Mouse (Mus musculus) forebrain, embryonic 15.5 days (tissue): ENCODE data around the gene Bcap29. TPM values are rescaled to one million over a fixed set of nuclear protein-coding genes. Genes with fewer than 3 reads are reported as not detected.
A peak's percentile ranks its signal among the peaks of the same experiment; 100 is the strongest.
"Not testable (repeated sequence)": the region's sequence is repeated elsewhere in the genome, so short reads cannot be mapped to it uniquely, and the experiment has no call there.

ENCODE experiments used
- ATAC-seq: fragments of 200-750 bp; cut with Nextera tagmentation; replicated peaks from 2 replicates; pipeline ENCODE4 v1.8.0; 2017; ENCODE audit warnings: mild to moderate bottlenecking, moderate TSS enrichment, moderate library complexity
- H3K27ac ChIP-seq: fragments of 300-500 bp; sonication (generic); replicated peaks from 2 replicates; pipeline ENCODE4 v1.5.1; 2015; ENCODE audit warnings: mild to moderate bottlenecking, inconsistent platforms
- H3K27me3 ChIP-seq: fragments of 300-500 bp; sonication (generic); 2 replicates; pipeline ENCODE4 v1.6.1; 2015; ENCODE audit warnings: inconsistent platforms
- H3K36me3 ChIP-seq: fragments of 300-500 bp; sonication (generic); 2 replicates; pipeline ENCODE4 v1.6.1; 2015; ENCODE audit warnings: mild to moderate bottlenecking, inconsistent platforms
- H3K4me1 ChIP-seq: fragments of 300-500 bp; sonication (generic); 2 replicates; pipeline ENCODE4 v1.6.1; 2015; ENCODE audit warnings: inconsistent platforms
- H3K4me2 ChIP-seq: fragments of 300-500 bp; sonication (generic); replicated peaks from 2 replicates; pipeline ENCODE4 v1.6.1; 2015; ENCODE audit warnings: mild to moderate bottlenecking, inconsistent platforms
- H3K4me3 ChIP-seq: fragments of 300-500 bp; sonication (generic); 2 replicates; pipeline ENCODE4 v1.5.1; 2015; ENCODE audit warnings: mild to moderate bottlenecking, inconsistent platforms
- H3K9ac ChIP-seq: fragments of 300-500 bp; sonication (generic); replicated peaks from 2 replicates; pipeline ENCODE4 v1.6.1; 2015; ENCODE audit warnings: mild to moderate bottlenecking, inconsistent platforms
- H3K9me3 ChIP-seq: fragments of 300-500 bp; sonication (generic); 2 replicates; pipeline ENCODE4 v1.6.1; 2016; ENCODE audit warnings: inconsistent platforms
- WGBS: fragments of 180-500 bp; shearing (Covaris S2); methylation state at CpG from one replicate; pipeline ENCODE4 v1.1.7; 2015; ENCODE audit warnings: mixed read lengths; 5-methylcytosine and 5-hydroxymethylcytosine counted together
- polyA plus RNA-seq: library from polyadenylated mRNA; unstranded; fragments of >200 nt; fragmentation: Nextera tagmentation; extraction: Ambion mirVana; gene quantifications from 2 replicates; pipeline ENCODE4 v1.2.1, GENCODE M21; 2015

Gene Bcap29
- 27.3 and 27.6 TPM in 2 replicates for polyA plus RNA-seq

- no peaks in the 10 kb centered on the region for H3K9me3 ChIP-seq
- H3K4me2 ChIP-seq: peak within 1 kb of the TSS; percentile 85
- peaks cover 17% of the 10 kb centered on the region for H3K4me1 ChIP-seq
- peak; percentile 89 for ATAC-seq
- H3K27me3 ChIP-seq: no peaks in the 10 kb centered on the region
- H3K27ac ChIP-seq: peak within 1 kb of the TSS; percentile 68
- 2% methylated on average over 67 of the region's 73 CpGs for WGBS
- peak within 1 kb of the TSS; percentile 87 for H3K9ac ChIP-seq
- H3K36me3 ChIP-seq: no peaks in the 10 kb centered on the region
- peak within 1 kb of the TSS; percentile 72 for H3K4me3 ChIP-seq
Measured at GRCm38 (mm10) chr12:31634343-31635239, at the start of gene Bcap29. Gene Bcap29, minus strand, starts transcription at chr12:31634658.

GRCm38 (mm10) chr12:31667187-31667586 lies 32.7 kb upstream of the Bcap29 start:
- no peak overlapping the region for H3K4me2 ChIP-seq
- H3K27me3 ChIP-seq: no peaks in the 10 kb centered on the region
- no peak overlapping the region for H3K27ac ChIP-seq
- H3K4me3 ChIP-seq: no peak overlapping the region
- H3K36me3 ChIP-seq: peaks cover 21% of the 10 kb centered on the region
- WGBS: 68% methylated on average over 3 of the region's 3 CpGs
- ATAC-seq: no peak
- H3K9ac ChIP-seq: no peak overlapping the region
- no peaks in the 10 kb centered on the region for H3K4me1 ChIP-seq
- H3K9me3 ChIP-seq: no peaks in the 10 kb centered on the region

DNA sequence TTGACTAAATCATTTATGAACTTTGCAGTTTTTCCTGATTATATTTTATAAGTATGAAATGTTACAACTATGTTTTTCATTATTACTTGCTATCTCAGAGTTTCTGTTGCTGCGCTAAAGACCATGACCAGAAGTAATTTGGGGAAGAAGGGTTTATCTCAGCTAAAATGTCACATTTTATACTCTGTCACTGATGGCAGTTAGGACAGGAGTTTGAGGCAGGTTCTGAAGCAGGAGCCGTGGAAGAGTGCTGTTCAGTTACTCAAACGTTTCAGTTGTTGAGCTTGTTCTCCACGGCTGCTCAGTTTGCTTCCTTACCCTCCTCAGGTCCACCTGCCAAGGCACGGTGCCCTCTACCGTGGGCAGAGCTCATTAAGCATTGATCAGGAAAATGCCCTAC lies 31.5 kb upstream of the Bcap29 start:
- Histone ChIP-seq H3K9me3 (no peaks in the 10 kb centered on the region), H3K4me2 (no peak overlapping the region), H3K27me3 (no peaks in the 10 kb centered on the region), H3K9ac (no peak overlapping the region), H3K4me1 (no peaks in the 10 kb centered on the region), H3K4me3 (no peak overlapping the region), H3K36me3 (peaks cover 24% of the 10 kb centered on the region), H3K27ac (no peak overlapping the region)
- 71% methylated on average over 6 of the region's 6 CpGs for WGBS
- no peak for ATAC-seq

- Histone ChIP-seq H3K27me3 (no peaks in the 10 kb centered on the region), H3K9ac (no peak overlapping the region), H3K4me2 (no peak overlapping the region), H3K36me3 (no peaks in the 10 kb centered on the region), H3K27ac (no peak overlapping the region), H3K9me3 (no peaks in the 10 kb centered on the region), H3K4me3 (no peak overlapping the region), H3K4me1 (peaks cover 12% of the 10 kb centered on the region)
- WGBS: 98% methylated on average over 2 of the region's 2 CpGs
- no peak for ATAC-seq
Measured at GRCm38 (mm10) chr12:31656841-31657240, 22.4 kb upstream of the Bcap29 start.

DNA sequence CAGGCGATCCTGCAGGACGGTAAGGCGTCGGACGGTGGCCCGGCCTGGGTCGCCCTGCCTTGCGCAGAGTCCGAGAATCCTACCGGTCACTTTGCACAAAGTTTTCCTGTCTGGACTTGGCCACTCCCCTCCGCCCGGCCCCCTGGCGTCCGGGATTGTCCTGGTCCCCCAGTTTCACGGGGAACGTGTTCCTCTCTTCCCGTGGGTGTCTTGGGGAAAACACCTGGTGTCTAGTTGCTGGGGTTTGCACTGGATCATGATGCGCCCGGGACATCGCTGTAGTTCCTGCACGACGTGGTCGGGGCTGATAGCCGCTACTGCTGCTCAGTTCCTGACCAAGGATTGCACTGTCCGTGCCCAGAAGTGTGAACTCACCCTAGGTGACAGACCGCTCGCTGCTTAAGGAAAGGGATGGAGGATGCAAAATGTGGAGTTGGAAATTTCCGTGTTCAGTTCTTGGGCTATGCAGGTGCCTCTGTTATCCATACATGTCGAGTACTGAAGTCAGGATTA lies 20.6 kb upstream of the Bcap29 start:
- Histone ChIP-seq H3K27ac (peak overlapping the region; percentile 84), H3K4me3 (peak overlapping the region; percentile 82), H3K9ac (peak overlapping the region; percentile 69), H3K4me1 (peaks cover 12% of the 10 kb centered on the region), H3K36me3 (no peaks in the 10 kb centered on the region), H3K27me3 (no peaks in the 10 kb centered on the region), H3K9me3 (no peaks in the 10 kb centered on the region), H3K4me2 (peak overlapping the region; percentile 70)
- under 1% methylated on average over 29 of the region's 29 CpGs for WGBS
- no peak; the same call in 1 of the 2 replicates for ATAC-seq

DNA sequence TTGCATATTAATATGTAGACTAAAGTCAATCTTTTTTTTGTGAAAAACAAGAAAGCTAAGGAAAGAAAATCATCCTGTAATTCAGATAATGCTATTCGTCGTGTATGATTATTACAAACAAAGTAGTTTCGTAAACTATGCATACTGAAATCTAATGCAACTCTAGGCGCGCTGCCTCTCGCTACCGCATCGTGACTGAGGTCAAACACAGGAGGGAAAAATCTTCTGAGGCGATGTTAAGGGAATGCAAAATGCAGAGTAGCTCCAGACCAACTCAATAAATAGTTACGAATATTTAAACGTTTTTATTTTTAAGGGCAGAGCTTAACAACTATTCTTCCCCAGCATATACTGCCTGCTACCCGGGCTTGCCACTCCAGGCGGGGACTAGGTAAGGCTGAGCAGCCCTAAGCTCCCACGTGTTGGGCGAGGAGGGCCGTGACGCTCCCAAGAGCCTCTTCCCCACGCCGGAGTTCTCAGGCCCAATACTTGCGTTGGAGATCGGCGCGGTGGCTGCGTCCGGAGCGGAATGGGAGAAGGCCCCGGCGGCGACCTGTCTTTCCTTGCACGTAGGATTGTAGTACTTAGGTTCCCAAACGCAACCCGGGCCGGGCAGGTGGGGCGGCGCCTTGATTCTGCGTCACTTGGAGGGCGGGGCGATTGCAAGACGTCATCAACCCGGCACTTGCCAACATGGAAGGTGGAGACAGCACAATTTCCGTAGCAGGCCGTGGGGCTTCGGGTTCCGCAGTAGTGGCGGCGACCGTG lies 19.9 kb upstream of the Bcap29 start, which contains the start of the genes Dus4l and Cog5:
Dus4l (minus strand) TSS at position 630 of the 768 bp plus-strand sequence.
Cog5 (plus strand) TSS at position 673 of the 768 bp plus-strand sequence.
- peak; percentile 97 for ATAC-seq
- under 1% methylated on average over 47 of the region's 47 CpGs for WGBS
- peak within 1 kb of the TSS; percentile 69 for H3K9ac ChIP-seq

DNA sequence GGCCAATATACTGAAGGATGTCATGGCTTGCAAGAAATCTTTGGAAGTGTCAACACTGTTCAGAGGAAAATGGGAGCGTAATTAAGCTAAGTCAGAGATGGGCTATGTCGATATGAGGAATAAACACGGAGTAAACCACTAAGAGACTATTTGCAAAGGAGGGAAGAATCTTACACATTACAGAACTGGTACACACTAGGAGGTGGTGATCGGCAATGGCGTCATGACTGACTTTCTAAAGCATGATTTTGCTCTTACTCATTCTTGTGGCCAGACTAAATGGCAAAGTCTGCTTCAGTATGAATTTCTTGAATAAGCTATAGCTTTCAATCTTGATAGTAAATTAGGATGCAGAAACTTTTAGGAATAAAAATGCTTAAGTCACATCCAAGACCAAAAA lies 19.2 kb upstream of the Bcap29 start:
- Histone ChIP-seq H3K9me3 (no peaks in the 10 kb centered on the region), H3K4me3 (peak overlapping the region; percentile 82; the same call in 1 of the 2 replicates), H3K4me2 (peak overlapping the region; percentile 59; the same call in 1 of the 2 replicates), H3K36me3 (no peaks in the 10 kb centered on the region), H3K4me1 (peaks cover 12% of the 10 kb centered on the region), H3K27ac (no peak overlapping the region), H3K9ac (no peak overlapping the region), H3K27me3 (no peaks in the 10 kb centered on the region)
- no peak for ATAC-seq
- WGBS: 78% methylated on average over 5 of the region's 5 CpGs

More for the DNA sequence above, 19.9 kb upstream of the Bcap29 start, which contains the start of the genes Dus4l and Cog5:
- Histone ChIP-seq H3K36me3 (no peaks in the 10 kb centered on the region), H3K27me3 (no peaks in the 10 kb centered on the region), H3K4me2 (peak within 1 kb of the TSS; percentile 70), H3K4me1 (peaks cover 12% of the 10 kb centered on the region), H3K9me3 (no peaks in the 10 kb centered on the region), H3K27ac (peak within 1 kb of the TSS; percentile 84), H3K4me3 (peak within 1 kb of the TSS; percentile 82)

- Histone ChIP-seq H3K27ac (no peak overlapping the region), H3K27me3 (no peaks in the 10 kb centered on the region), H3K4me1 (peaks cover 17% of the 10 kb centered on the region), H3K36me3 (no peaks in the 10 kb centered on the region), H3K4me2 (peak overlapping the region; percentile 85), H3K9ac (no peak overlapping the region), H3K4me3 (no peak overlapping the region), H3K9me3 (no peaks in the 10 kb centered on the region)
- no peak for ATAC-seq
- WGBS: 78% methylated on average over 3 of the region's 3 CpGs
Measured at GRCm38 (mm10) chr12:31635240-31635607, 766 bp upstream of the Bcap29 start.

GRCm38 (mm10) chr12:31633970-31634342 lies 502 bp downstream of the Bcap29 start:
- peak; percentile 56 for ATAC-seq
- peak overlapping the region; percentile 72 for H3K4me3 ChIP-seq
- peak overlapping the region; percentile 85 for H3K4me2 ChIP-seq
- no peaks in the 10 kb centered on the region for H3K27me3 ChIP-seq
- H3K27ac ChIP-seq: peak overlapping the region; percentile 68
- no peaks in the 10 kb centered on the region for H3K9me3 ChIP-seq
- H3K36me3 ChIP-seq: no peaks in the 10 kb centered on the region
- 7% methylated on average over 13 of the region's 13 CpGs for WGBS
- peak overlapping the region; percentile 87 for H3K9ac ChIP-seq
- peaks cover 17% of the 10 kb centered on the region for H3K4me1 ChIP-seq

- H3K4me2 ChIP-seq, H3K27me3 ChIP-seq, H3K27ac ChIP-seq, H3K4me1 ChIP-seq, H3K4me3 ChIP-seq, H3K36me3 ChIP-seq, H3K9me3 ChIP-seq, H3K9ac ChIP-seq, ATAC-seq: not testable (repeated sequence)
- WGBS: 89% methylated on average over 9 of the region's 9 CpGs
Measured at GRCm38 (mm10) chr12:31628396-31628795, 6.1 kb downstream of the Bcap29 start.

- Histone ChIP-seq H3K4me2 (no peak overlapping the region), H3K4me3 (no peak overlapping the region), H3K4me1 (no peaks in the 10 kb centered on the region), H3K9ac (no peak overlapping the region), H3K36me3 (no peaks in the 10 kb centered on the region), H3K27me3 (no peaks in the 10 kb centered on the region), H3K9me3 (no peaks in the 10 kb centered on the region), H3K27ac (no peak overlapping the region)
- whole genome bisulfite sequencing: 95% methylated on average over 1 of the region's 1 CpGs
- no peak for ATAC-seq
Measured at GRCm38 (mm10) chr12:31625016-31625415, 9.4 kb downstream of the Bcap29 start.

DNA sequence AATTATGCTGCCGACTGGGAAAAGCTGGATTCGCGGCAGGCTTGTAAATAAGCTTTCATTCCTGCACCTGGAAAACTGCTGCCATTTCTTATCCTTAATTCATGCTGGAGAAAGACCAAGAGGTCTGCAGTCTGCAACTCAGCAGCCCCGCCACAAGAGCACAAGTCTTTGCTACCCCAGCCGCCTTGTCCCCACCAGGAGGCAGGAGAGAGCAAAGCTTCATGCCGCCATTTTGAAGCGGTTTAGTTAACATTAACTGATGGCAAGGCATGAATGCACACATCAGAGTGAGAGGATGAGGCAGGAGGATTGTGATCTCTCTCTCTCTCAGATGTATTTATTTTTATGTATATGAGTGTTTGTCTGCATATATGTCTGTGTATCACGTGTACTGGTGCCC lies 14.4 kb downstream of the Bcap29 start:
- H3K27ac ChIP-seq: no peak overlapping the region
- WGBS: 85% methylated on average over 8 of the region's 8 CpGs
- no peaks in the 10 kb centered on the region for H3K27me3 ChIP-seq
- no peak overlapping the region for H3K4me2 ChIP-seq
- peaks cover 3% of the 10 kb centered on the region; the same call in 1 of the 2 replicates for H3K36me3 ChIP-seq
- no peak for ATAC-seq
- no peaks in the 10 kb centered on the region for H3K4me1 ChIP-seq
- H3K9me3 ChIP-seq: no peaks in the 10 kb centered on the region
- H3K9ac ChIP-seq: no peak overlapping the region
- no peak overlapping the region for H3K4me3 ChIP-seq
